Mouse (Mus musculus) erythroblast, embryonic 14.5 days (primary cell): Measurements from ENCODE around the gene Col5a1. TPM values are rescaled to one million over a fixed set of nuclear protein-coding genes. Genes with fewer than 3 reads are reported as not detected.

Experiments used
- H3K27me3 ChIP-seq: 2 replicates; pipeline ENCODE4 v1.6.1; 2012; ENCODE audit warnings: inconsistent platforms; ENCODE audit not compliant: control insufficient read depth
- H3K36me3 ChIP-seq: 2 replicates; pipeline ENCODE4 v1.6.1; 2012; ENCODE audit warnings: mild to moderate bottlenecking, inconsistent platforms; ENCODE audit not compliant: control insufficient read depth
- H3K4me1 ChIP-seq: 2 replicates; pipeline ENCODE4 v1.6.1; 2012; ENCODE audit warnings: inconsistent platforms; ENCODE audit not compliant: control insufficient read depth
- H3K4me3 ChIP-seq: replicated peaks from 2 replicates; pipeline ENCODE3; 2012; ENCODE audit warnings: moderate library complexity, mild to moderate bottlenecking, inconsistent platforms
- H3K9me3 ChIP-seq: 2 replicates; pipeline ENCODE4 v1.6.1; 2012; ENCODE audit warnings: low read length, inconsistent platforms, mixed read lengths; ENCODE audit not compliant: control insufficient read depth
- GATA1 ChIP-seq: IDR thresholded peaks from 2 replicates; pipeline ENCODE4 v1.6.1; 2012; ENCODE audit warnings: low read length, inconsistent platforms, mixed read lengths
- TAL1 ChIP-seq: IDR thresholded peaks from 3 replicates; pipeline ENCODE4 v1.6.1; 2012; ENCODE audit warnings: low read length, inconsistent platforms, mixed read lengths
- polyA plus RNA-seq: library from polyadenylated mRNA; stranded (reverse); fragments of >175 nt; gene quantifications from 2 replicates; pipeline ENCODE4 v1.2.3, GENCODE M21; 2012

The Col5a1 gene
- polyA plus RNA-seq, 1 experiment = 1.2 TPM

DNA sequence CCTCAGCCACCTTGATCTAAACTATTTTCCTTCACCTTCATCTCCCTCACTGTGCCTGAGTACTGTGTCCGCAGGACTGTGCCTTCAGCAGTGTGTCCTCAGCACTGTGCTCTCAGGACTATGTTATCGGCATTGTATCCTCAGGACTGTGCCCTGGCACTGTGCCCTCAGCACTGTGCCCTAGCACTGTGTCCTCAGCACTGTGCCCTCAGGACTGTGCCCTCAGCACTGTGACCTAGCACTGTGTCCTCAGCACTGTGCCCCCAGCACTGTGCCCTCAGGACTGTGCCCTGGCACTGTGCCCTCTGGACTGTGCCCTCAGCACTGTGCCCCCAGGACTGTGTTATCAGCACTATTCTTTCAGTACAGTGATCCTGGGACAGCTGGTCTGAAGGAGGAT lies 75.0 kb downstream of the Col5a1 start:
- TF ChIP-seq GATA1 = no peak
- no peak; the same call in 2 of the 3 replicates for TF ChIP-seq TAL1
- Histone ChIP-seq H3K9me3 (no peaks in the 10 kb centered on the region), H3K4me3 (no peak overlapping the region), H3K27me3 (no peaks in the 10 kb centered on the region), H3K36me3 (no peaks in the 10 kb centered on the region; the same call in 1 of the 2 replicates), H3K4me1 (peaks cover 2% of the 10 kb centered on the region; the same call in 1 of the 2 replicates)

DNA sequence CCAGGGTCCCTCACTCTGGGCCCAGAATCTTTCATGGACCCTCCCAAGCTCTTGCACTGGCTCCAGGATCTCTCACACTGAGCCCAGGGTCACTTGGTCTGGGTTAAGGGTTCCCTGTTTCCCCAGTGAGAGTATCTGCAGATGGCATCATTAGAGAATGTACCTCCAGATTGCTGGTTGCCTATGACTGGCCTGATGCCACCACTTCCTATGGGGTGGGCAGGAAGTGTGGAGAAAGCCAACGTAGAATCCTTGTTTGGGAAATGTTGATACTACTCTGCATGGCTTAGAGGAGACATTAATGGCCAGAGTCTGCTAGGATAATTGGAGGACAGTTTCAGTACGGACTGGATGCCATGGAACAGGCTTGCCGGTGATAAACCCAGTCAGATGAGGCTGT lies 76.2 kb downstream of the Col5a1 start:
- Histone ChIP-seq H3K9me3 (no peaks in the 10 kb centered on the region), H3K27me3 (no peaks in the 10 kb centered on the region), H3K4me1 (peaks cover 2% of the 10 kb centered on the region; the same call in 1 of the 2 replicates), H3K36me3 (no peaks in the 10 kb centered on the region; the same call in 1 of the 2 replicates), H3K4me3 (no peak overlapping the region)
- TF ChIP-seq GATA1 (no peak), TAL1 (no peak)

DNA sequence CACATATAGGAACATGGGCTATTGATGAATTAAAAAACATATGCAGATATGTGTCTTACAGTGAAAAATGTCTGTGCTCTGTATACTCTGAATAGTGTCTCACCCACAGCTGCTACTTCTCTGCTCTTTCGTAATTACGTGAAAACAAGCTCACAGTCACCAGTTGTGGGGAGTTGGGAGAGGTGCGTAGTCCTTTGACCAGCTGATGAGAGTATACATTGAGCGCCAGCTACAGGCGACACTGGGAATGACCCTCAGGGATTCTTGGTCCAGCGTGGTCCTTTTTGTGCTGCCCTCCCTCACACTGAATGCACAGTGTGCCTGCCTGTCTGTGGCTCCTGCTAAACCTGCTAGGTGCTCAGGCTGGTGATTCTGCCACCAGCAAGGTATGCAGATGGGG lies 82.9 kb downstream of the Col5a1 start:
- no peaks in the 10 kb centered on the region for H3K9me3 ChIP-seq
- H3K36me3 ChIP-seq = no peaks in the 10 kb centered on the region; the same call in 1 of the 2 replicates
- H3K4me1 ChIP-seq = peaks cover 33% of the 10 kb centered on the region

DNA sequence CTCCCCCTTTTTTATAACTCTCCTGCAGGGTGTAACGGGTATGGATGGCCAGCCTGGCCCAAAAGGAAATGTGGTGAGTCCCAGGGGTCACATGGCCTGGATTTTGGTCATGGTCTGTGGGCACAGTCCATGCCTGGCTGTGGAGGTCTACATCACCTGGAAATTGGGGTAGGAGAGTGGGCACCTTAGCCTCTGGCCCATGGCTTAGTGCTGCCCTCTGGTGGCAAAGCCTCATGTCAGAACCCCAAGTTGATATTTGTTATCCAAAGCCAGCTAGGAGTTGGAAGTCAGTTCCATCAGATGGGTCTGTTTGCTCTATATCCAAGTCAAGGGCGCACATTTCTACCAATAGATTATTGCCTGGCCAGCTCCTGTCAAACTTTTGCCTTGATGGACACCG lies 87.6 kb downstream of the Col5a1 start:
- peaks cover 67% of the 10 kb centered on the region for H3K4me1 ChIP-seq
- no peak for TF ChIP-seq GATA1
- TF ChIP-seq TAL1 = no peak
- H3K27me3 ChIP-seq = no peaks in the 10 kb centered on the region
- no peak overlapping the region for H3K4me3 ChIP-seq
- H3K36me3 ChIP-seq = peaks cover 6% of the 10 kb centered on the region
- no peaks in the 10 kb centered on the region for H3K9me3 ChIP-seq

More for the DNA sequence above, 82.9 kb downstream of the Col5a1 start:
- H3K27me3 ChIP-seq = no peaks in the 10 kb centered on the region
- no peak overlapping the region for H3K4me3 ChIP-seq
- no peak for TF ChIP-seq GATA1
- no peak for TF ChIP-seq TAL1

DNA sequence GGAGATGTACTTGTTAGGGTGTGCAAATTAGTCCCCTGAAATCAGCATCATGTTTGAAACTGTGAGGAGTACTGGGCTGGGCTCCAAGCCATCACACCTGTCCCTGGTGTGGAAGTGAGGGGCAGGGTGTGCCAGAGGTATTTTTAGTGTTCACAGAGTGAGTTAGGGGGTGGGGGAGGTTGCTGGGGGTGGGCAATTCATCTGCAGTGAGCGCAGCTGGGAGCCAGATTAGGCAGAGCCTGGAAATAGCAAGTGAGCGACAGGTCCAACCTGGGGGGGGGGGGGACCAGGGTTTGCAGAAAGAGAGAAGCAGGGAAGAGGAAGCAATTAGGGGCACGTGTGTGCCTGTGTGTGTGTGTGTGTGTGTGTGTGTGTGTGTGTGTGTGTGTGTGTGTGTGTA lies 89.6 kb downstream of the Col5a1 start:
- H3K4me3 ChIP-seq = no peak overlapping the region
- H3K27me3 ChIP-seq = no peaks in the 10 kb centered on the region
- H3K4me1 ChIP-seq = peaks cover 84% of the 10 kb centered on the region
- H3K9me3 ChIP-seq = no peaks in the 10 kb centered on the region
- TF ChIP-seq TAL1 = no peak
- no peak for TF ChIP-seq GATA1
- peaks cover 19% of the 10 kb centered on the region for H3K36me3 ChIP-seq

DNA sequence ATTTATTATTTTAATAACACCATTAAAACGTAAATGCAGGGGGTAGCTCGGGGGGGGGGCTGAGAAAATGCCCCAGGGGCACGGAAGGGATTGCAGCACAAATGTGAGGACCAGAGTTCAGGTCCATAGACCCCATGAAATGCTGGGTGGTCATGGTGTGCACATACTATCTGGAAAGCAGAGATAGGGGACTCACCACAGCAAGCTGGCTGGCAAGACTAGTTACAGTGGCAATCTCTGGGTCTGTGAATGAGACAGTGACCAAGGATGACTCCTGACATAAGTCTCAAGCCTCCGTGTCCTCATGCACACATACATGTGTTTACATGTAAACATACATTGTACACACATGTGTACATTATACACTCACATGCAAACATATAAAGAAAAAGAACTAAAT lies 90.3 kb downstream of the Col5a1 start:
- TF ChIP-seq TAL1 = no peak
- TF ChIP-seq GATA1 = no peak
- Histone ChIP-seq H3K36me3 (peaks cover 22% of the 10 kb centered on the region), H3K4me3 (no peak overlapping the region), H3K27me3 (no peaks in the 10 kb centered on the region), H3K9me3 (no peaks in the 10 kb centered on the region), H3K4me1 (peaks cover 87% of the 10 kb centered on the region)

DNA sequence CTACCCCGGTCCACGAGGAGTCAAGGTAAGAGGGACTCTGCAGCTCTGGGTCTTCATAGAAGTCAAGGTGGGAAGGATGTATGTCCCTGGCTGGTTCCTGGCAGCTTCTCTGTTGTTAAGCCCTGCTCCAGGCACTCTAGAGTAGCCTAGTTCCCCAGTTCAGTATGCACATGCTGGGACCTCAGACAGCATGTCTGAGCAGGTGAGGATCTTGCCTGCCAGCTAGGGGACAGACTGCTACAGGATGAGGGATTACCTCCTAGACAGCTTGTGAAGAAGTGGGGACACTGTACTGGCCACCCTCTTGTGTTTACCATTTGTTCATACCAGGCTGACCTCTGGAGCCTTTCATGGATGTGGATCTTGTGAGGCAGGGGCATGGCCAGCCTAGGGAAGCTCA lies 94.8 kb downstream of the Col5a1 start:
- H3K9me3 ChIP-seq = no peaks in the 10 kb centered on the region
- no peaks in the 10 kb centered on the region for H3K27me3 ChIP-seq
- no peak for TF ChIP-seq GATA1
- TF ChIP-seq TAL1 = no peak
- peaks cover 31% of the 10 kb centered on the region for H3K36me3 ChIP-seq
- H3K4me3 ChIP-seq = peak overlapping the region; percentile 51
- H3K4me1 ChIP-seq = peaks cover 93% of the 10 kb centered on the region

DNA sequence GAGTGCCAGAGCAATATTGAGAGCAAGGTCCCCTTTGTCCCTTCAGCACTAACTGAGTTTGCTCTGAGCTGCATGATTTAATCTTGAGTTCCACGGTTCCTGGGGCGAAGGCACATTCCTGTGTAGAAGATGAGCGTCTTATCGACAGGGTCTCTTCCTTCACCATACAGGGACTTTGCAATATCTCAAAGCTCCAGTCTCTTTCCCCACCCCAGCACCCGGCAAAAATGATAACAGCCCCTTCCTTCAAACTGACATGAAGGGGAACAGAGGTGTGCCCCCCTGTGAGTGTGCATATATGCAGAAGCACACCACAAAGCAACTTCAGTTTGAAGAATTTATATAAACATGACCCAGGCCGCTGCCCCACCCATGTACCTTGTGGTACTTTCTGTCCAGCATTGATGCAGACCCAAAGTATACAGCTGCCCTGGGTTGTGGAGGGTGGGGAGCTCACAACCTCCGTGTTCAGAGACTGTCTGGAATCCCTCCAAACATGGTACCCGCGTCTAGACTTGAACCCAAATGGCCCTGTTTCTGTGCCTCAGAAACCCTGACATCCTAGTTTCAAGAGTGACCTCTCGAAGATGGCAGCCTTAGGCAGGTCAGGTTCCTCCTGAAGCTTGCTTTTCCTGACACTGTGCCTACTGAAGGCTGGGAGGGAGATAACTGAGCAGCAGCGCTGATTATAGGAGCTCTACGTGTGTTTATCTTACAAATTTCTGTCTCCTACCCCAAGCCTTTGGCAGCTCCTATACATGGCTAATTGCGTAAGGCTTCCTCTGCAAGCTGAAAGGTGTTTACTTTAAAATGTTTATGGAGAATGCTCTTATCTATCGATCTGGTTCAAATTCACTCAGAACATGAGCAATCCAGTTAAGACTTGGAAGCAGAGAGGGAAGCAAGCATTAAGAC lies 95.7 kb downstream of the Col5a1 start:
- Histone ChIP-seq H3K4me1 (peaks cover 96% of the 10 kb centered on the region), H3K27me3 (no peaks in the 10 kb centered on the region), H3K4me3 (peak overlapping the region; percentile 51), H3K36me3 (peaks cover 36% of the 10 kb centered on the region), H3K9me3 (no peaks in the 10 kb centered on the region)
- TF ChIP-seq TAL1 (peak; percentile 41; the same call in 2 of the 3 replicates), GATA1 (peak; percentile 61)

DNA sequence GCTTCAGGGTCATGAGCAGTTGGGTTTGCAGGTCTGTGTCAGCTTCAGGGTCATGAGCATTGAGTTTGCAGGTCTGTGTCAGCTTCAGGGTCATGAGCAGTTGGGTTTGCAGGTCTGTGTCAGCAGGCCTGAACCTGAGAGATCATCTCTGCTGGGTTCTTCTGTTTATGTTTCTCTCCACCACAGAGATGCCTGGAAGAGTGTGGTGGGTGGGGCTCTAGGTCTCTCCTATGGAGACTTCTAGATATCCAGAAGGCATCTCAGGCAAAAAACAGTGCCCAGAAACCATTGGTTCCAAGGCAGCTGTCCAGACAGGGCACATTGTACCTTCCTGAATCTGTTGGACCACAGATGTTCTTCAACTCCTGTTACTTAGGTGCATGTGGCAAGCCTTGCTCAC lies 96.9 kb downstream of the Col5a1 start:
- Histone ChIP-seq H3K4me3 (no peak overlapping the region), H3K4me1 (peaks cover 97% of the 10 kb centered on the region), H3K36me3 (peaks cover 34% of the 10 kb centered on the region), H3K27me3 (no peaks in the 10 kb centered on the region), H3K9me3 (no peaks in the 10 kb centered on the region)
- TF ChIP-seq TAL1 (no peak), GATA1 (no peak)
